Mouse (Mus musculus) gastrocnemius, postnatal 10 days (tissue): ENCODE measurements around the gene Col18a1. TPM values are rescaled to one million over a fixed set of nuclear protein-coding genes. Genes with fewer than 3 reads are reported as not detected.
A peak's percentile ranks its signal among the peaks of the same experiment; 100 is the strongest.
"Not testable (repeated sequence)": the region's sequence is repeated elsewhere in the genome, so short reads cannot be mapped to it uniquely, and the experiment has no call there.

ENCODE experiments used
- DNase-seq: peaks from one replicate; pipeline ENCODE4 v3.0.0; 2021; ENCODE audit warnings: mixed read lengths
- total RNA-seq, 2 experiments: library from RNA; stranded (reverse); gene quantifications; 2 replicates each; pipeline ENCODE4 v1.2.3; 2021

Col18a1 gene
- total RNA-seq, 2 experiments from 2014 or later, result 34.6 to 45.0 TPM

DNA sequence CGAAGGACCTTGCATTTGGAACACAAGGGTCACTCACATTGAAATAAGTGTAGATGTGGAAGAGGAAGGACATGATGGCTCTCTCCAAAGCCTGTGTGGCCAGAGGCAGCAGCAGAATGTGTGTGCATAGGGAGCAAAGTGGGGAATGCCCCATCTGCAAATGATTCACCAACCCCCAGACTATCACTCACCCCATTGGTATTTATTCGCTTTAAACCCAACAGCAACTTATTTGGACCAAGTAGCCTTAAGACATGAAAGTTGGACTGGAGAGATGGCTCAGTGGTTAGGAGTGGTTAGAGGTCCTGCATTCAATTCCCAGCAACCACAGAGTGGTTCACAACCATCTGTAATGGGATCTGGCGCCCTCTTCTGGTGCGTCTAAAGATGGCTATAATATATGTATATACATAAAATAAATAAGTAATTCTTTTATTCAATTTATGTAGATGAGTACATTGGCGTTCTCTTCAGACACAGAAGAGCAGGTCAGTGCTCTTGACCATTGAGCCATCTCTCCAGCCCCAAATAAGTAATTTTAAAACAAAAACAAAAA, 31.0 kb downstream of the Col18a1 start:
- DNase-seq, result no peak

DNA sequence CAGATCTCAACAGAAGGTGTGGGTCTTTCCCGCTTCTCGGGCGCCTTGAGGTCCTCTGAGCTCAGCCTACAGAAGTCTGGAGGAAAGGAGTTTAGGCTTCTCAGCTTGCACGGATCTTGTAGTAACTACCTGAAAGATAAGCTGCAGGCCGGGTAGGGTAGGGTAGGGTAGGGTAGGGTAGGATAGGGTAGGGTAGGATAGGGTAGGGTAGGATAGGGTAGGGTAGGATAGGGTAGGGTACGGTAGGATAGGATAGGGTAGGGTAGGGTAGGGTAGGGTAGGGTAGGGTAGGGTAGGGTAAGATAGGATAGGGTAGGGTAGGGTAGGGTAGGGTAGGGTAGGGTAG, 31.6 kb downstream of the Col18a1 start:
- DNase-seq, result not testable (repeated sequence)

DNA sequence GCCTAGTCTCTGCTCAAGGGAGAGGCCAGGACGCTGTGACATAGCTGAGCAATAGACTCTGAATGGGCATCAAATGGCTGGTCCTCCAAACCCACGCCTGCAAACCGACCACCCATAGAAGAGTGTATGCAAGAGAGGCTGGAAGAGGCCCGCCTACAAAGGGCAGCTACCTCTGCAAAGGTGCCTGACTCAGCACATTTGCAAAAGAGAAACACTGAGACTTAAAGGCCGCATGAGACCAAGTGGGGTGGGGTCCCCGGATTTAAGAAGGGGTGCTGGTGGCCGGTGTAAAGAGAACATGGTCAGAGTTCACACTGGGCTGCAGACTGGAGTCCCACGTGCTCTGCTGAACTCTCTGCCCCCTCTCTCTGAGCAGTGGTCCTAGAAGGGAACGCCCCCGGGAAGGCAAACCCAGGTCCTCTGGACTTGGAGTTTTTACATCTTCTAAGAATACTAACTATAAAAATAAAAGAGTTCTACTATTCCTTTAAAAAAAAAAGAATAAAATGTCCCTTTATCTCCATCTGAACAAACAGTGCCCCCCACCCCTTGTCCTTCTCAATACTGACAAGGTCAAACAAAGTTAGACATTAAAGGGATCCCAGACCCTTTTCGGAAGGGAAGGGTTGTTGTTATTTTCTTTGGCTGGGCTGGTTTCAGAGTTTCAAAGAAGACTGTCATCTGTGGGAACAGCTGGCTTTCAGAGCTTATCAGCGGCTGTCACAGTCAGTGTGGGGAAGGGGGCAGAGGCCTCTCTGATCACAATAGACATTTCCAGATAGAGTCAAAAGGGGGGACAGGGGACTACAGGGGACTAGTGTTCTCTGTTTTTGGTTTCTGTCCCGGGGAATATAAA, 32.2 kb downstream of the Col18a1 start:
- no peak for DNase-seq

DNA sequence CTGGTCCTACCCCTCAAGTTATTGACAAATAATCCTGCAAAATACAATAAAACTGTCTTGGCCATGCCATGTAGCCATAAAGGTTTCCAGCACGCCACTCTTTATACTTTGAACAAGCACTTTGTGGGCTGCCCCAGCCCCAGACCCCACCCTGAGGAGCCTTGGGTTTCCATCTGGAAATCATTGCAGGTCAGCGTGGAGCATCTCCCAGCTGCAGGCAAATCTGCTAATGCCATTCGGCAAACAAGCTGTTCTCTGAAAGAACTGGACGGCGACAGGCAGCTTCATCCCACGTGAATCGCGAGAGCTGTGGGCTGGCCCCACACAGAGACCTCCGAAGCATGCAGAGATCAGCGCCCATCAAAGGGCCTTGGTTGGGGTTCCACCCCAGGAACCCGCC, 34.2 kb downstream of the Col18a1 start:
- DNase-seq, result no peak

DNA sequence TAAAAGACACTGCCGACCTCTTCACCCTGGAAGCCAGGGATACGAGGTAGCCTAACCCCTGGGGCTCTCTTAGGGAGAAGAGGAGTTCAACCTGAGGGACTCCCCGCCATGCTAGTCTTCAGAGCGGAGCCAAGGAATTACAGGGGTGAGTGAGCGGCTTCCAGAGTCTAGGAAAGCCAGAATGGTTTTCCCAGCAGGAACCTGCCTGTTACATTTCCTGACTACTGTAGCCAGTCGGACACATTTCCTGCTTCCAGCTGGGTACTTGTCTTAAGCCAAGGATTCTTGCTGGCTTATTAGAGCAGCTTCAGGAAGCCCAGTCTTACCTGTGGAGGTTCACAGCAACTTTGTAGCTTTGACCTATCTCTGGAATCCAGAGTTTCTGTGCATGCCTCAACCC, 34.8 kb downstream of the Col18a1 start:
- no peak for DNase-seq

DNA sequence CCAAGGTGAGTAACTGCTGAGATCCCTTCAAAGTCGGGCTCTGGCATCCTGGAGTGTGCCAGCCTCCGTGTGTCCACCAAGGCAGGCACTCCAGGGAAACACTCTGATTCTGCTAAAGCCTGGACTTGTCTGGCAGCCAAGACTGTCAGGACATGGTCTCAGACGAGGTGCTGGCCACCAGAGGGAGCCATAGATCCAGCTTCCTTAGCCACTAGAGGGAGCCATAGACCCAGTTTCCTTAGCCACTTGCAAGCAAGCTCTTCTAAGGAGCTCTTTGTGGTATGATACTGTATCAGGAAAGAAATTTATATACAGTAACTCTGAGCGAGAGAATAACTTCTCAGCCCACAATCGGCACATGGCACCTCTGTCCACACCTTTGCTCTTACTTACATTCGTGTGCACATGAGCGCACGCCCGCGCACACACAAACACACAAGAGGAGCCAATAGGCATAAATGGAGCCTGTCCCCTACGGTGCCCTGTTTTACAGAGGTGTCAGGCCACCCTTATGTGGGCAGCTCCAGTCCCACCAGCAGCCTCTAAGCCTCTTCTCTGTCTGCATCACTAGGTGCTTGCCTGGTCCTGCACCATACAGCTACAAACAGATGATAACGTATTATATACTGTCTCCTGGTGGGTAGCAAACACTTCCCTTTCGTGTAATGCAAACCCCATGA, 35.6 kb downstream of the Col18a1 start:
- peak; percentile 86 for DNase-seq

DNA sequence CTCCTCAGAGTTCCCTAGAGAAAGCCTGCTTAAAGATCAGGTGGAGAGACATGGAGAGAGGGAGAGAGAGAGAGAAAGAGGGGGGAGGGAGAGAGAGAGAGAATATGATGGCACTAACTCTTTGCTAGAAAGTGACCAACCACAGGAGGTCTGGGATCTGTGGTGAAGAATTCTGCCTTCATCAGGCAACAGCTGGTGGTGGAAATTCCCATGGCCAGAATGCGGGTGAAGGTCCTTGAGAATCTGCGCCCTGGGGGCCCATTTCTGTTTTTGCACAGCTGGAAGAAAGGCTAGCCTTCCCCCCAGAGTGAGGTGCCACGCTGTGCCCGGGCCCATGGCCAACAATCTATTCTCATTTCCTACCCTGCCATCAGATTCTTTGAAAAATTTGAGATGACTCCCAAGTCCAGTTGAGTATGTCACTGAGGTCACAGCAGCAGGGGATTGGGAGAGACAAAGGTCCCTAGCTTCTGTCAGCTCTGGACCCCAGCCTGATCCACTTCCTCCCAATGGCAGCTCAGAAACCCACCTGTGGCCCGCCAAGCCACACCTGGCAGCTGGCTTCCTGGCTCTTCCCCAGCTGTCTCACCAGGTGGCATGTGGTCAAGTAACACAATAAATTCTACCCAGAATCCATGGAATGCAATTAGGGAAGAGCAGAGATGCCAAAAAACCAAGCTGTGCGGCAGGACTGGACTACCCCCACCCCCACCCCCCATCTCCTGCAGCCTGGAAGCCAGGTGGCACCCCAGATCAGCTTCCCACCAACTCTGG, 36.5 kb downstream of the Col18a1 start:
- no peak for DNase-seq

DNA sequence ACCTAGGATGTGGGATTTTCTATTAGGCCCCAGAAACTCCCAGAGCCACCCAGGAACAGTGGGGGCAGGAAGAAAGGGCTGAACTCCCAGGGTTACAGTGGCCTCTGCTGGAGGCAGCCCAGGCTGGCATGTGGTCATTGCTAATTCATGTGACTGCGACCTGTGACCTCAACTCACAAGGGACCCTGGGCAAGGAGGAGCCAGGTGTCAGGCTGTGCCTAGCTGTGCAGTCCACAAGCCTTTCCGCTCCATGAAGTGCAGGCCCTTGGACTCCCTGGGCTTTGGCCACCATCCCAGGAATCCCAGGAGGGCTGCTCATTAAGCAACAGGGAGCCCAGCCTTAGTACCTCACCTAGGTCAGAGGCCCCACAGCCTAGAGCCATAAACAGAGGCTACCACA, 38.4 kb downstream of the Col18a1 start:
- no peak for DNase-seq

DNA sequence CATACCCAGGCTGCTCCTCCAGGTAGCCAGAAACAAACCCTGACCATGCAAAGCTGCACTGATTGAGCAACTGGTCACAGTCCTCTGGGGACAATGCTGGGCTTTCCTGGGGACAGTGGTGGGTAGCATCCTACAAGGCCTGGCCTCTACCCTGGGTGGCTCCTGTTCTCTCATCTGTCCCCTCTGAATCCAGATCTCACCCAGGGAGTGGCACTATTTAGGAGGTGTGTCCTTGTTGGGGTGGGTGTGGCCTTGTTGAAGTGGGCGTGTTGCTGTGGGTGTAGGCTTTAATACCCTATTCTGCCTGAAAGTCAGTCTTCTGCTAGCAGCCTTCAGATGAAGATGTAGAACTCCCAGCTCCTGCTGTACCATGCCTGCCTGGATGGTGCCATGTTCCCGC, 39.8 kb downstream of the Col18a1 start:
- DNase-seq, result no peak

DNA sequence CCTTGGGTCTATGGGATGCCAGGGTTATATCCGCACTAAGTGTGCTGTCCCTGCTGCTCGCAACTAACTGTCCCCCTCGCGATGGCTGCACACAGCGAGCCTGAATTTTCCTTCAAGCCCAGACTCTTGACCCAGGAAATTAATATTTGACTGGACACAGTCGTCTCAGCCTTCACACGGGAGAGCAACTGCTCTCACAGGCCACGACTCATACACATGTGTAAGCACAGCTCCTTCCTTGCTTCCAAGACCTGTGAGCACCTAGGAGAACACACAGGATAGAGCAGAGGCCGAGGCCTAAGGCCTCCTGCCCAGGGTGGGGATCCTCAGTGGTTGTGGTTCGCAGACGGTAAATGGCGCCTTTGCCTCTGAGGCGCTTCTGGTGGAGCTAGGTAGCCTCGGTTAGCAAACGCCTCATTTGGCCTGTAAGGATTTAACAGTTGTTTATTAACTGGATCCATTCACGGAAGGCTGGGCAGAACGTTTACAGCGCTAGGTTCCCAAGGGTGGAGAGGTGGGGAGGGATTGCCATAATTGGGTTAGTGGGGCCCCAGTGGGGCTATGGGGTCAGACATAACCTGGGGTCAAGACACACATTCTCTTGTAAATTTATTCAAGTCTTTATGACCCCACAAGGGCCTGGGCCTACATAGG, 41.1 kb downstream of the Col18a1 start:
- DNase-seq, result no peak

DNA sequence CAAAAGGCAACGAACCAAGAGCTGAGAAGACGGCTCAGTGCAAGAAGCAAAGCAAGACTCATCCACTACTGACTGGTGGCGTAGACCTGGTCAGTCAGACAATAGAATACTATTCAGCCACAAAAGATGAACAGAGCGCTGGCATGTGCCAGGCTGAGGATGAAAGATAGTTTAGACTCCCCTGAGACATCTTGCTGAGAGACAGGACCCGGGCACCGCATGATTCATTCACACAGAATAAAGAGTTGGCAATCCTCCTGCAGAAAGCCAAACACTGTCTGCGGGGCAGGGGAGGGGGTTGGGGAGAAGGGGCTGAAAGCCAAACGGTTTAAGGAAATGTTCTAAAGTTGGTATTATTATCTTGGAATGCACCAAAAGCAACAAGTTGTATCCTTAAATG, 42.4 kb downstream of the Col18a1 start:
- DNase-seq, result no peak

DNA sequence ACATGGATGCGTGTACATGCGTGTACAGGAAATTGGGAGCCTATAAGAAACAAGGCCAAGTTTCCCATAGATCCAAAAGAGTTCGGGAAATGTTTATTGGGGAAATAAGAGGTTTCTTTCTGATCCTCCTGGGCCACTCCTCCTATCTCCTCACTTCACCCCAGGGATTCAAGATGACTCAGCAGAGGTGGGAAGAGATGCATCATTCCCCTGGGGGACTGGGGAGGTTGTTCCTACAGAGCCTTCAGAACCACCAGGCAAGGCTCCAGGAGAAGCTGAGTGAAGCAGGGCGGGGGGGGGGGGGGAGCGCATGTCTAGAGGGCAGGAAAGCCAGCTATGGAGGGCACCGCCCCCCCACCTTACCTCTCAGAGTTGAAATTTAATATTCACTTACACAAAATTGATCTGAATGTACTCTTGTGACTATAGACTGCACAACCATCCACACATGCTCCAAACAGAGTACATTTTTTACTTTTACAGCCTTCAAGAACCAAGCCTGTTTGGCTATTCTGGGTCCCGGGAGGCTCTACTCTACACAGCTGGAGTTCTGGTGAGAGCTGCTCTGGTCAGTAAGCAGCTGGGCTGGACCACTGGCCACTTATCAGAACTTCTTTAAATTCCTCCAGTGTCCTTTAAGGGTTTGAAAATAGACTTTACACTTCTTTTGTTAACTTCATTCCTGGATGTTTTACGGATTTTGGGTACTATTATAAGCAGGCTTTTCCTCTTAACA, 44.9 kb downstream of the Col18a1 start:
- DNase-seq, result no peak

DNA sequence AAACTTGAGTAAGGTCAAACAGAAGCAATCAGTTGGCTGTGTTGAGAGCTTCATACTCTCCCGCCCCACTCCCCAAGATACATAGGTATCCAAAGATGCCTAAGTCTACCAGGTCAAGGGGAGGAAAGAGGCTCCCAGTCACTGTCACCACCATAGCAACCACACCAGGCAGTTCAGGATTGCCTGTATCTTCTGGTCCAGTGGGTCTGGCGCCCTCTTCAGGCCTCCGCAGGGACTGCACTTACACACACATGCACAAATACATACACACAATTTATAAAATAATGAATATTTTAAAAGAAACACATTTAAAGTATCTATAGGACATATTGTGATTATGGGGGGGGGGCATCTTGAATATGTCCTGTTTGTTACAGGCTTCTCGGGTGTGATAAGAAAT, 45.8 kb downstream of the Col18a1 start:
- no peak for DNase-seq

DNA sequence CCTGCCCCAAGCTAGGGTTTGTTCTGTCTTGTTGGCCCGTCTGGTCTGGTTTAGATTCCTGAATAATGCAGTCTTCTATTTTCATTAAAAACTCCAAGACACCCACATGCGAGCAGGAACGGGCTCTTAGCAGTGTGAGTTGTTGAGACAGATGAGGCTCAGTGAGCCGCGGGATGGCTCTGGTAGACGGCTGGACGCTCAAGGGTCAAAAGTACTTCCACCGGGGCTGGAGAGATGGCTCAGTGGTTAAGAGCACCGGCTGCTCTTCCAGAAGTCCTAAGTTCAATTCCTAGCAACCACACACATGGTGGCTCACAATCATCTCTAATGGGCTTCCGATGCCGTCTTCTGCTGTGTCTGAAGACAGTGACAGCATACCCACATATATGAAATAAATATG, 46.9 kb downstream of the Col18a1 start:
- no peak for DNase-seq

DNA sequence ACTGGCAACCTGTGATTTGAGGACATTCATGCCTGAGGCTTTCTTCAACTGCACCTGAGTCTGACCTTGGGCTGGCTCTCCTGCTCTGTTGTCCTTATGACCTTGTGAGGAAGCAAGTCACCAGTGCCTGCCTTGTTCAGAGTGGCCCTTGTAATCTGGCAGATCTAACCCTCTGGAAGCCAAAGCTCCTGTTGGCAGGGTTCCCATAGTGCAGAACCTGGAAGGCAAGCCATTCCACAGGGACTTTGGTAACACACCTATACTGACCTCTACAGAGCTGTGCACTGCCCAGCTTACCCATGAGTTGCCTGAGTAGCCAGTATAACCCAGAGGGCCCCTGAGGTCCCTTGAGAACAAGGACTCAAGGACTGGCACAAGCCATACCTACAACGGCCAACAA, 48.0 kb downstream of the Col18a1 start:
- DNase-seq, result no peak

DNA sequence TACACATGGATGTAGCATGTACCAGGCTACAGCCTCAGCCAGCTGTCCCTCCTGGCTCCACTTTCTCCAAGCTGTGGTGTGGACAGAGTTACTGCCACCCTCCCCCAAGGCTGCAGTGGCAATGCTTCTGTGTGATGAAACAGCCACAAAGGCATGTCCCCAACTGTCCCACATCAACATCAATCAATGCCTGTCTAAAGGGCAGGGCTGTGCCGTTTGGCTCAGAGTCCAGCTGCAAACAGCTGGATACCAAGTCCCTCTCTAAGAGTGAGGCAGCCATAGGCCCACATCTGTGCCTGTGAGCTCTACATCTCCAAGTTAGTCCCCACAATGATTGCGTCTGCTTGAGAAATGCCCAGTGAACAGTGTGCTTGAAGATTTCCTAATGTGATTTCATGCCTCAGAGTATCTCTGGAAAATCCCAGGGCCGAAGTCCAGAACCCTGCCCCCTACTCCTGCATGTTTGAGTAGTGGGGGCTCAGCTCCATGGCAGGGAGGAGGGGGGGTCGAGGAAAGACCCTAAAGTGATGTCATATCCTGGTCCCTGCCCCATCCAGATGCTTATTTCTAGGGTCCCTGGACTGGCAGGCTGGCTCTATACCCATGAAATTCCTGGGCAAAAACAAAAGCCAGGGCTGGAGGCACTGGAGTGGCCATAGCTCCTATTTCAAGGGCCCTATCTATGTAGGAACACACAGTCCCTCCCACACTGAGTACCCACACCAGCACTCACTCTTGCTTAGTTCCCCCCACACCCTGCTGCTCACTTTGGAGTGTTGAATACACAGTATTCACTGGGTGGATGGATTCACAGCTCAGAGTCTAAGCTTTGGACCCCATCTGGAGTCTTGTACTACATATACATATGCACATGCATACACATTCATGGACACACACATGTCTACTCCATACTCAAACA, 49.6 kb downstream of the Col18a1 start:
- no peak for DNase-seq

DNA sequence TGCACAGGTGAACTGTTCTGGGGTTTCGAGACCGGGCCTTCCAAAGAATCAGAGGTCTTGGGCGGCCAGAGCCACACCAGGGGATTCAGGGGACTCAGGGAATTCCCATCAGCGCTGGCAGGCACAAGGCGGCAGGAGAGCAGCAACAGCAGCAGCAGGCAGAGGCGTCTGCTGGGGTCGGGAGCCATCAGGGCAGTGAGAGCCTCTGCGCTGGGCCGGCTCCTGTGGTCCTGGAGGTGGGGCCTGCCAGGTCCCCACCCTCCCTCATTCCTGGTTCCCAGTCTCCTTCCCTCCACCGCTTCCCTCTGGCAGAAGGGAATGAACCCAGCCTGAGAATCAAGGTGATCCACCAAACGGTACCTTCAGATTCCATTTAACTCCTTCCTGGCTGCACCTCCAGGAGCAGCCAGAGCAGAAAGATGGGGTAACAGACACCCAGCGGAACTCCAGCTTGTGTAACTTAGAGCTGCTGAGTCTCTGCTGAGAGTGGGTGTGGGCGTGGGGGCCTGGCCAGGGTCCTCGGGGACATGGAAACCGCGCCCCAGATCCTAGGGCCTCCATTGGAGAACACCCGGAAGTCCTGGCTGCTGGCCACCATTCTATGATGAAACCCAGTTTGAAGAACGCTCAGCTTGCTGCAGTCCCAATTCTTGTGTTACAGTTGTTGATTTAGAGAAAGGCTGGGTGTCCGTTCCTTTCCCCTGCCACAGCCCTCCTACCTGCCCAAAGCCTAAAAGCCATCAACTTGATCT, 52.7 kb downstream of the Col18a1 start:
- DNase-seq, result peak; percentile 76

DNA sequence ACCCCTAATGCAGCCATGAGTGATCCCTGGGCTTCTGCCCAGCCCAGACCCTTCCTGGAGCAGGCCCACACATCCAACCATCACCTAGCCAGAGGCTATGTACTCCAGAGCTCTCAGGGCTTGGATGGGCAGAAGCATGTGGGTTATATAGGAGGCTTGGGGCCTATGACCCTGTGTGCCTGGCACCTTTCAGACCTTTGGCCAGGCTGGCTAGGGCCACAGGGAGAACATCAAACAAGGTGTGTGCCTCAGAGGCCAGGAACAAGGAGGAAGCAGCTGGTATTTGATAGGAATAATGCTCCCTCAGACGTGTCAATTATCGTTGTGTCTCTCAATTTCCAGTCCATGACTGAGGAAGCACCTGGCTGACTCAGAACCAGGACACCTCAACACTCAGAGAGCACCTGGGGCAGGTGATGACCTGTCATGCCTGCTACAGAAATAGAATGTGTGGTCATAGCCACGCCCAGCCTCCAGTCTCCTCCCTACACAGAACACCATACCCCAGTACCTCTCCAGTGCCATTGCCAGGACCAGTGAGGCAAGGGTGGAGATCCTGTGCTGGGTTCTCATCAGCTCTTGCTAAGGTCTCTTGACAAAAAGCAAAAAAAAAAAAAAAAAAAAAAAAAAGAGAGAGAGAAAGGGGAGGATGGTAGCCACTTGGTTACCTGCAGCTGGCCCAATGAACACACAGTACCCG, 54.6 kb downstream of the Col18a1 start:
- no peak for DNase-seq

DNA sequence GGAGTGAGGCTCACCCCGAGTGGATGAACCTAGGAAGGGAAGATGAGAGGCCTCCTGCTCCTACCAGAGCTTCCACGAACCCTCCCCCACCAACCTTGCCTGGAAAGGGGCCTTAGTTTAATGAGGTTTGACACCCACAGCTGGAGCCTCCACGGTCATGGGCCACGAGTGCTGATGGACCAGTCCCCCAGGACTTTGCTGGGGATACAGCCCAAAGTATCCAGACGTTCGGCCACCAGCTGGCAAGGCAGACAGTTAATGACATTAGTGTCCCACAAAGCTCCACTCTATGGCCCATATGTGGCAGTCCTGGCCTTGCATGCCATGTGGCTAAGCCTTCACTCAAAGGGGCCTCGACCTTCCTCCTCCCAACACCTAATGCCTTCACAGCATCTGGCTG, 55.5 kb downstream of the Col18a1 start:
- no peak for DNase-seq
